Mouse (Mus musculus): ENCODE data around the gene Lrrc31.
"Not testable (repeated sequence)": the region's sequence is repeated elsewhere in the genome, so short reads cannot be mapped to it uniquely, and the experiment has no call there.

Gene Lrrc31

GRCm38 (mm10) chr3:30699711-30700505 lies at the start of gene Lrrc31:
Gene Lrrc31, minus strand, starts transcription at chr3:30699843.
- DNase-seq, result not testable (repeated sequence)

GRCm38 (mm10) chr3:30748316-30748715 lies 48.7 kb upstream of the Lrrc31 start:
- no peak for DNase-seq

GRCm38 (mm10) chr3:30746006-30746405 lies 46.4 kb upstream of the Lrrc31 start, which contains the start of gene Samd7:
Gene Samd7, plus strand, starts transcription at chr3:30746293.
- DNase-seq, result no peak

GRCm38 (mm10) chr3:30742891-30743290 lies 43.2 kb upstream of the Lrrc31 start:
- DNase-seq, result no peak

GRCm38 (mm10) chr3:30741306-30741705 lies 41.7 kb upstream of the Lrrc31 start:
- no peak for DNase-seq

- DNase-seq, result no peak
These were observed 37.2 kb upstream of the Lrrc31 start for GRCm38 (mm10) chr3:30736809-30737208.

GRCm38 (mm10) chr3:30729046-30729445 lies 29.4 kb upstream of the Lrrc31 start:
- DNase-seq, result no peak

- no peak for DNase-seq
These were observed 27.6 kb upstream of the Lrrc31 start for GRCm38 (mm10) chr3:30727209-30727608.

GRCm38 (mm10) chr3:30725514-30725913 lies 25.9 kb upstream of the Lrrc31 start:
- peak; percentile 8 for DNase-seq

- DNase-seq, result no peak
These were observed 25.3 kb upstream of the Lrrc31 start for GRCm38 (mm10) chr3:30724848-30725465.

GRCm38 (mm10) chr3:30724105-30724824 lies 24.6 kb upstream of the Lrrc31 start:
- no peak for DNase-seq

GRCm38 (mm10) chr3:30723179-30723578 lies 23.5 kb upstream of the Lrrc31 start:
- DNase-seq, result no peak

- no peak for DNase-seq
These were observed 22.8 kb upstream of the Lrrc31 start for GRCm38 (mm10) chr3:30722461-30722860.

- DNase-seq, result no peak
These were observed 22.4 kb upstream of the Lrrc31 start for GRCm38 (mm10) chr3:30722036-30722435.

- no peak for DNase-seq
These were observed 19.0 kb upstream of the Lrrc31 start for GRCm38 (mm10) chr3:30718649-30719048.

- DNase-seq, result no peak
These were observed 13.7 kb upstream of the Lrrc31 start for GRCm38 (mm10) chr3:30713334-30713733.

- DNase-seq, result no peak
These were observed 10.5 kb upstream of the Lrrc31 start for GRCm38 (mm10) chr3:30710191-30710590.

- no peak for DNase-seq
These were observed 7.1 kb upstream of the Lrrc31 start for GRCm38 (mm10) chr3:30706614-30707276.

GRCm38 (mm10) chr3:30705977-30706376 lies 6.3 kb upstream of the Lrrc31 start:
- no peak for DNase-seq

GRCm38 (mm10) chr3:30697891-30698290 lies 1.8 kb downstream of the Lrrc31 start:
- DNase-seq, result no peak

GRCm38 (mm10) chr3:30696346-30696745 lies 3.3 kb downstream of the Lrrc31 start:
- peak; percentile 5 for DNase-seq

- DNase-seq, result no peak
These were observed 4.0 kb downstream of the Lrrc31 start for GRCm38 (mm10) chr3:30695661-30696060.

- no peak for DNase-seq
These were observed 8.7 kb downstream of the Lrrc31 start for GRCm38 (mm10) chr3:30690976-30691375.
